Mouse (Mus musculus): Measurements from ENCODE around the gene Rassf3. TPM values are rescaled to one million over a fixed set of nuclear protein-coding genes. Genes with fewer than 3 reads are reported as not detected.
A peak's percentile ranks its signal among the peaks of the same experiment; 100 is the strongest.

Gene Rassf3
- polyA plus RNA-seq, 1 experiment from 2014 or later: 6.6 TPM

DNA sequence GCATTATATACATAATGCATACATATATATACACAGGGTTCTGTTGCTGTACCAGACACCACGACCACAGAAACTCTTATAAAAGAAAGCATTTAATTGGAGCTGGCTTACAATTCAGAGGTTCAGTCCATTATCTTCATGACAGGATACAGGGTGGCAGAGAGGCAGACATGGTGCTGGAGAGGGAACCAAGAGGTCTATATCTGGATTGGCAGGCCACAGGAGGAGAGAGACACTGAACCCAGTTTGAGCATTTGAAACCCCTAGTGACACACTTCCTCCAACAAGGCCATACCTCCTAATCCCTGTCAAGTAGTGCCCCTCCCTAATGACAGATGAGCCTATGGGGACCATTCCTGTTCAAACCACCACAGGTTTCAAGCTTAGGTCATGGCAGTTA lies 7.2 kb upstream of the Rassf3 start:
- Histone ChIP-seq H3K27ac (no peak overlapping the region), H3K36me3 (replicated peaks) (no peaks in the 10 kb centered on the region), H3K27me3 (no peaks in the 10 kb centered on the region), H3K4me1 (no peaks in the 10 kb centered on the region), H3K4me3 (replicated peaks) (no peak overlapping the region), H3K4me2 (no peak overlapping the region), H3K9ac (no peak overlapping the region), H3K9me3 (no peaks in the 10 kb centered on the region)
- WGBS: 74% methylated on average over 1 of the region's 1 CpGs
- no peak for ATAC-seq (ENCODE audit: low FRiP score)

GRCm38 (mm10) chr10:121481141-121481540 lies 5.0 kb upstream of the Rassf3 start:
- WGBS: 82% methylated on average over 10 of the region's 10 CpGs

DNA sequence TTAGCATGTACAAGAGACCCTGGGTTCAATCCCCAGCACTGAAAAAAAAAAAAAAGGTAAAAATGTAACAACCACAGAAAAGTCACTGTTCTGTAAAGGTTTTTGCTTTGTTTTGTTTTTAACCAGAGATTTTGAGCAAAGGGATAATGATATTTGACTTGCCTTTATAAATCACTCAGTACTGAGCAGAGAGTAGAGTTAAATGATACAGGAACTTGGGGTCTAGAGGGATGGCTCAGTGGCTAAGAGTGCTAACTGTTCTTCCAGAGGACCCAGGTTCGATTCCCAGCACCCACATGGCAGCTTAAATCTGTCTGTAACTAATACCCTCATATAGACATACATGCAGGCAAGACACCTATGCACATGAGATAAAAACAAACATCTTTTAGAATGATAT lies 3.8 kb upstream of the Rassf3 start:
- no peak overlapping the region for H3K4me2 ChIP-seq
- H3K9ac ChIP-seq: no peak overlapping the region
- peaks cover 20% of the 10 kb centered on the region for H3K4me1 ChIP-seq
- WGBS: 77% methylated on average over 1 of the region's 1 CpGs
- ATAC-seq (ENCODE audit: low FRiP score): no peak
- peaks cover 8% of the 10 kb centered on the region for H3K27me3 ChIP-seq
- no peak overlapping the region for H3K27ac ChIP-seq
- no peaks in the 10 kb centered on the region for H3K36me3 ChIP-seq (replicated peaks)
- no peaks in the 10 kb centered on the region for H3K9me3 ChIP-seq
- no peak overlapping the region for H3K4me3 ChIP-seq (replicated peaks)

More at GRCm38 (mm10) chr10:121481141-121481540, 5.0 kb upstream of the Rassf3 start:
- Histone ChIP-seq H3K4me2 (no peak overlapping the region), H3K9me3 (no peaks in the 10 kb centered on the region), H3K4me1 (peaks cover 9% of the 10 kb centered on the region; the same call in 1 of the 2 replicates), H3K27ac (no peak overlapping the region), H3K27me3 (no peaks in the 10 kb centered on the region), H3K9ac (no peak overlapping the region), H3K36me3 (replicated peaks) (no peaks in the 10 kb centered on the region), H3K4me3 (replicated peaks) (no peak overlapping the region)
- no peak for ATAC-seq (ENCODE audit: low FRiP score)

GRCm38 (mm10) chr10:121477433-121477832 lies 1.3 kb upstream of the Rassf3 start:
- Histone ChIP-seq H3K4me2 (peak overlapping the region; percentile 8; the same call in 1 of the 2 replicates), H3K4me3 (replicated peaks) (no peak overlapping the region), H3K27ac (0 out of 2 replicates have a peak overlapping the region, but pooled peaks have one; percentile 1), H3K9me3 (no peaks in the 10 kb centered on the region), H3K9ac (no peak overlapping the region), H3K27me3 (peaks cover 25% of the 10 kb centered on the region), H3K36me3 (replicated peaks) (no peaks in the 10 kb centered on the region), H3K4me1 (peaks cover 32% of the 10 kb centered on the region)
- WGBS: 12% methylated on average over 10 of the region's 10 CpGs
- no peak for ATAC-seq (ENCODE audit: low FRiP score)

- Histone ChIP-seq H3K4me2 (peak overlapping the region; percentile 89), H3K4me1 (peaks cover 32% of the 10 kb centered on the region), H3K9me3 (no peaks in the 10 kb centered on the region), H3K36me3 (replicated peaks) (no peaks in the 10 kb centered on the region), H3K4me3 (replicated peaks) (peak overlapping the region; percentile 64), H3K27ac (0 out of 2 replicates have a peak overlapping the region, but pooled peaks have one; percentile 1), H3K27me3 (peaks cover 25% of the 10 kb centered on the region), H3K9ac (peak overlapping the region; percentile 14; the same call in 1 of the 2 replicates)
- no peak for ATAC-seq (ENCODE audit: low FRiP score)
- 17% methylated on average over 8 of the region's 8 CpGs for WGBS
These were observed 806 bp upstream of the Rassf3 start for GRCm38 (mm10) chr10:121476968-121477337.

GRCm38 (mm10) chr10:121475672-121476146 lies 438 bp downstream of the Rassf3 start:
- peak overlapping the region; percentile 64 for H3K4me3 ChIP-seq (replicated peaks)
- 0% methylated on average over 45 of the region's 45 CpGs for WGBS
- H3K9me3 ChIP-seq: no peaks in the 10 kb centered on the region
- H3K36me3 ChIP-seq (replicated peaks): no peaks in the 10 kb centered on the region
- H3K4me1 ChIP-seq: peaks cover 39% of the 10 kb centered on the region
- H3K27ac ChIP-seq: 0 out of 2 replicates have a peak overlapping the region, but pooled peaks have one; percentile 31
- H3K9ac ChIP-seq: peak overlapping the region; percentile 68
- H3K4me2 ChIP-seq: peak overlapping the region; percentile 89
- ATAC-seq (ENCODE audit: low FRiP score): no peak
- peaks cover 25% of the 10 kb centered on the region for H3K27me3 ChIP-seq

GRCm38 (mm10) chr10:121475101-121475671 lies 961 bp downstream of the Rassf3 start:
- Histone ChIP-seq H3K9me3 (no peaks in the 10 kb centered on the region), H3K4me1 (peaks cover 39% of the 10 kb centered on the region), H3K4me2 (peak overlapping the region; percentile 89), H3K36me3 (replicated peaks) (no peaks in the 10 kb centered on the region), H3K9ac (peak overlapping the region; percentile 68), H3K27ac (no peak overlapping the region), H3K4me3 (replicated peaks) (peak overlapping the region; percentile 64), H3K27me3 (peaks cover 25% of the 10 kb centered on the region)
- ATAC-seq (ENCODE audit: low FRiP score): 0 out of 2 replicates have a peak, but pooled peaks have one; percentile 2
- 3% methylated on average over 31 of the region's 31 CpGs for WGBS

- H3K9ac ChIP-seq: no peak overlapping the region
- 36% methylated on average over 4 of the region's 4 CpGs for WGBS
- 0 out of 2 replicates have a peak overlapping the region, but pooled peaks have one; percentile 8 for H3K27ac ChIP-seq
- peak overlapping the region; percentile 89 for H3K4me2 ChIP-seq
- peaks cover 25% of the 10 kb centered on the region for H3K27me3 ChIP-seq
- H3K9me3 ChIP-seq: no peaks in the 10 kb centered on the region
- H3K4me1 ChIP-seq: peaks cover 39% of the 10 kb centered on the region
- no peak for ATAC-seq (ENCODE audit: low FRiP score)
- H3K36me3 ChIP-seq (replicated peaks): no peaks in the 10 kb centered on the region
- H3K4me3 ChIP-seq (replicated peaks): 0 out of 2 replicates have a peak overlapping the region, but pooled peaks have one; percentile 64
These were observed 1.9 kb downstream of the Rassf3 start for GRCm38 (mm10) chr10:121474288-121474687.

DNA sequence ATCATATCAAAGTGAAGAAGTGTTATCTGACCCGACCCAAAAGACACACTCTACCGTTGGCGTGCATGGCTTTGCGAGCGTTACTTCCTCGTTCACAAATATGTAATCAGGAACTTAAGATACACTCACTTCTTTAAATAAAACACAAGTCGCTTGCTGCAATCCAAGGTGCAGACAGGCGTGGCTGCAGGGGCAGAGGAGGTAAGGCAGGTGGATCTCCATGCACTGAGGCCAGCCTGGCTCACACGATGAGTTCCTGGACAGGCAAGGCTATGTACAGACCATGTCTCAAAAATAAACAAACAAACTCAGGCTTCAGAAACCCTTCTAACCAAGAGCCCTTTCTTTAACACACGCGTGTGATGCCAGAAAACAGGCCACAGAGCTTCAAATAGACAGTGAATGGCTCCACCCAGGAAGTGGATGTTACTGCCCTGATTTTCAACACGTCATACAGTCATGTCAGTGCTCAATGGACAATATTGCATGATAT lies 2.4 kb downstream of the Rassf3 start:
- Histone ChIP-seq H3K4me3 (replicated peaks) (no peak overlapping the region), H3K36me3 (replicated peaks) (no peaks in the 10 kb centered on the region), H3K4me1 (peaks cover 39% of the 10 kb centered on the region), H3K9me3 (no peaks in the 10 kb centered on the region), H3K27me3 (peaks cover 25% of the 10 kb centered on the region), H3K4me2 (no peak overlapping the region), H3K9ac (no peak overlapping the region), H3K27ac (no peak overlapping the region)
- ATAC-seq (ENCODE audit: low FRiP score): no peak
- WGBS: 79% methylated on average over 12 of the region's 12 CpGs

GRCm38 (mm10) chr10:121472593-121473217 lies 3.4 kb downstream of the Rassf3 start:
- Histone ChIP-seq H3K27ac (no peak overlapping the region), H3K9me3 (no peaks in the 10 kb centered on the region), H3K36me3 (replicated peaks) (no peaks in the 10 kb centered on the region), H3K4me2 (no peak overlapping the region), H3K4me3 (replicated peaks) (no peak overlapping the region), H3K27me3 (peaks cover 25% of the 10 kb centered on the region), H3K4me1 (peaks cover 39% of the 10 kb centered on the region), H3K9ac (no peak overlapping the region)
- ATAC-seq (ENCODE audit: low FRiP score): no peak
- WGBS: 87% methylated on average over 11 of the region's 11 CpGs

DNA sequence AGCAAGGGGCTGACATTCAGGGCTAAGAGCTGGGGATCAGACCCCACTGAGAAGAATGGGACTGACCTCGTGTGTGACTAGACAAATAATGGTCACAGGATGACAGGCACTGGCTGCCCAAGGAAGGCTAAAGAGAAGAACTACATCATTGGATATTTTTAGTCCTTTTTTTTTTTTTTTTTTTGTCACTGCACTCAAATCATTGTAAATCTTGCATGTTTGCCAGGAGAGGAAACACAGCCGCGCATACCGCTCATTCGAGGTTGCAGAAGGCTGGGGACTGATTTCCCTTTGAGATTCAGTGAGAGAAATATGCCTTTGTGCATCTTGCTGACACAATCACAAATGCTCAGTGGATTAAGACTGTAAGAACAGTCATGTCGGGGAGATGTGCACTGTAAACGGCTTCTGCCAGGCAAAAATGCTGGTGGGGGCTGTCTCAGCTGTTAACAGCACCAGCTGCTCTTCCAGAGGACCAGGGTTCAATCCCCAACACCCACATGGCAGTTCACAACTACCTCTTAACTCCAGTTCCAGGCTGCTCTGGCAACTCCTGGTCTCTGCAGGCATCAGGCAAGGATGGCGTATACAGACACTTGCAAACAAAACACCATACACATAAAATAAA lies 4.5 kb downstream of the Rassf3 start:
- H3K36me3 ChIP-seq (replicated peaks): no peaks in the 10 kb centered on the region
- H3K27ac ChIP-seq: no peak overlapping the region
- H3K9me3 ChIP-seq: no peaks in the 10 kb centered on the region
- no peak overlapping the region for H3K4me2 ChIP-seq
- peaks cover 25% of the 10 kb centered on the region for H3K27me3 ChIP-seq
- WGBS: 57% methylated on average over 8 of the region's 8 CpGs
- no peak overlapping the region for H3K4me3 ChIP-seq (replicated peaks)
- no peak for ATAC-seq (ENCODE audit: low FRiP score)
- no peak overlapping the region for H3K9ac ChIP-seq
- peaks cover 42% of the 10 kb centered on the region for H3K4me1 ChIP-seq

- Histone ChIP-seq H3K27ac (no peak overlapping the region), H3K4me1 (peaks cover 25% of the 10 kb centered on the region), H3K27me3 (peaks cover 13% of the 10 kb centered on the region), H3K4me3 (replicated peaks) (no peak overlapping the region), H3K4me2 (no peak overlapping the region), H3K9me3 (no peaks in the 10 kb centered on the region), H3K9ac (no peak overlapping the region), H3K36me3 (replicated peaks) (no peaks in the 10 kb centered on the region)
- no peak for ATAC-seq (ENCODE audit: low FRiP score)
- 87% methylated on average over 3 of the region's 3 CpGs for WGBS
These were observed 6.5 kb downstream of the Rassf3 start for GRCm38 (mm10) chr10:121469625-121470024.

All from forebrain, embryonic 12.5 days (tissue).